Mouse (Mus musculus) kidney, embryonic 14.5 days (tissue): ENCODE results near the gene Tmem37. TPM values are rescaled to one million over a fixed set of nuclear protein-coding genes. Genes with fewer than 3 reads are reported as not detected.

ENCODE experiments used
- ATAC-seq: fragments of 200-750 bp; cut with Nextera tagmentation; 2 replicates; pipeline ENCODE4 v1.8.0; 2017; ENCODE audit warnings: moderate number of reproducible peaks, mild to moderate bottlenecking, moderate TSS enrichment, moderate library complexity; ENCODE audit not compliant: low FRiP score, low TSS enrichment
- H3K27ac ChIP-seq: fragments of 300-500 bp; sonication (generic); 2 replicates; pipeline ENCODE4 v1.5.1; 2014; ENCODE audit warnings: low read depth, mild to moderate bottlenecking, low read length, moderate library complexity, mixed read lengths
- H3K27me3 ChIP-seq: fragments of 300-500 bp; sonication (generic); 2 replicates; pipeline ENCODE4 v1.6.1; 2014; ENCODE audit warnings: mild to moderate bottlenecking, low read length; ENCODE audit not compliant: control insufficient read depth, insufficient read depth
- H3K36me3 ChIP-seq: fragments of 300-500 bp; sonication (generic); 2 replicates; pipeline ENCODE4 v1.6.1; 2014; ENCODE audit warnings: low read length, mixed read lengths; ENCODE audit not compliant: control insufficient read depth, insufficient read depth
- H3K4me1 ChIP-seq: fragments of 300-500 bp; sonication (generic); 2 replicates; pipeline ENCODE4 v1.6.1; 2014; ENCODE audit warnings: low read length, mixed read lengths; ENCODE audit not compliant: control insufficient read depth, insufficient read depth
- H3K4me2 ChIP-seq: fragments of 300-500 bp; sonication (generic); replicated peaks from 2 replicates; pipeline ENCODE4 v1.6.1; 2014; ENCODE audit warnings: low read depth, mild to moderate bottlenecking, low read length
- H3K4me3 ChIP-seq: fragments of 300-500 bp; sonication (generic); 2 replicates; pipeline ENCODE4 v1.5.1; 2014; ENCODE audit warnings: mild to moderate bottlenecking, low read length
- H3K9ac ChIP-seq: fragments of 300-500 bp; sonication (generic); 2 replicates; pipeline ENCODE4 v1.6.1; 2014; ENCODE audit warnings: low read depth, mild to moderate bottlenecking, low read length, moderate library complexity
- H3K9me3 ChIP-seq: fragments of 300-500 bp; sonication (generic); 2 replicates; pipeline ENCODE4 v1.6.1; 2016; ENCODE audit warnings: low read length; ENCODE audit not compliant: control insufficient read depth
- WGBS: fragments of 180-500 bp; shearing (Covaris S2); extraction: QIAGEN DNeasy Blood & Tissue Kit; methylation state at CpG from one replicate; pipeline ENCODE4 v1.1.7; 2014; 5-methylcytosine and 5-hydroxymethylcytosine counted together
- polyA plus RNA-seq: library from polyadenylated mRNA; unstranded; fragments of >200 nt; fragmentation: Nextera tagmentation; extraction: Ambion mirVana; gene quantifications from 2 replicates; pipeline ENCODE4 v1.2.1, GENCODE M21; 2014

Gene Tmem37
- polyA plus RNA-seq, 1 experiment from 2014 or later, result 40.5 TPM

GRCm38 (mm10) chr1:120082957-120083585 is 9.2 kb upstream of the Tmem37 start:
- WGBS, result 25% methylated on average over 7 of the region's 7 CpGs
- Histone ChIP-seq H3K4me3 (no peak overlapping the region), H3K27me3 (no peaks in the 10 kb centered on the region), H3K9me3 (no peaks in the 10 kb centered on the region), H3K4me1 (0 out of 2 replicates have a peak, but pooled peaks cover 7% of the 10 kb centered on the region), H3K4me2 (peak overlapping the region; percentile 21; the same call in 1 of the 2 replicates), H3K27ac (no peak overlapping the region), H3K36me3 (no peaks in the 10 kb centered on the region), H3K9ac (no peak overlapping the region)
- peak; percentile 66 for ATAC-seq

- no peak overlapping the region for H3K4me3 ChIP-seq
- H3K27ac ChIP-seq, result no peak overlapping the region
- H3K9ac ChIP-seq, result no peak overlapping the region
- no peak overlapping the region for H3K4me2 ChIP-seq
- no peaks in the 10 kb centered on the region for H3K9me3 ChIP-seq
- WGBS, result 95% methylated on average over 1 of the region's 1 CpGs
- no peak for ATAC-seq
- H3K27me3 ChIP-seq, result no peaks in the 10 kb centered on the region
- no peaks in the 10 kb centered on the region for H3K36me3 ChIP-seq
- H3K4me1 ChIP-seq, result 0 out of 2 replicates have a peak, but pooled peaks cover 7% of the 10 kb centered on the region
Measured at GRCm38 (mm10) chr1:120080632-120081031, 6.8 kb upstream of the Tmem37 start.

GRCm38 (mm10) chr1:120077746-120078410 is 4.0 kb upstream of the Tmem37 start:
- 27% methylated on average over 9 of the region's 9 CpGs for WGBS
- H3K4me2 ChIP-seq, result no peak overlapping the region
- ATAC-seq, result no peak
- H3K27me3 ChIP-seq, result no peaks in the 10 kb centered on the region
- no peak overlapping the region for H3K4me3 ChIP-seq
- no peaks in the 10 kb centered on the region for H3K36me3 ChIP-seq
- peaks cover 17% of the 10 kb centered on the region for H3K4me1 ChIP-seq
- no peak overlapping the region for H3K27ac ChIP-seq
- H3K9ac ChIP-seq, result no peak overlapping the region
- H3K9me3 ChIP-seq, result no peaks in the 10 kb centered on the region

GRCm38 (mm10) chr1:120075507-120075906 is 1.6 kb upstream of the Tmem37 start:
- Histone ChIP-seq H3K9ac (no peak overlapping the region), H3K9me3 (no peaks in the 10 kb centered on the region), H3K4me1 (peaks cover 19% of the 10 kb centered on the region), H3K27me3 (no peaks in the 10 kb centered on the region), H3K36me3 (no peaks in the 10 kb centered on the region), H3K4me3 (no peak overlapping the region), H3K4me2 (no peak overlapping the region), H3K27ac (no peak overlapping the region)
- WGBS, result 78% methylated on average over 5 of the region's 5 CpGs
- no peak for ATAC-seq

GRCm38 (mm10) chr1:120074931-120075330 is 1.1 kb upstream of the Tmem37 start:
- 82% methylated on average over 4 of the region's 4 CpGs for WGBS
- peaks cover 19% of the 10 kb centered on the region for H3K4me1 ChIP-seq
- H3K9me3 ChIP-seq, result no peaks in the 10 kb centered on the region
- H3K9ac ChIP-seq, result no peak overlapping the region
- ATAC-seq, result no peak
- no peak overlapping the region for H3K27ac ChIP-seq
- H3K27me3 ChIP-seq, result no peaks in the 10 kb centered on the region
- H3K4me2 ChIP-seq, result no peak overlapping the region
- no peak overlapping the region for H3K4me3 ChIP-seq
- no peaks in the 10 kb centered on the region for H3K36me3 ChIP-seq

- Histone ChIP-seq H3K9me3 (no peaks in the 10 kb centered on the region), H3K4me3 (no peak overlapping the region), H3K9ac (peak overlapping the region; percentile 50; the same call in 1 of the 2 replicates), H3K27ac (peak overlapping the region; percentile 43), H3K36me3 (no peaks in the 10 kb centered on the region), H3K4me2 (peak overlapping the region; percentile 91), H3K4me1 (peaks cover 19% of the 10 kb centered on the region), H3K27me3 (no peaks in the 10 kb centered on the region)
- 12% methylated on average over 4 of the region's 4 CpGs for WGBS
- ATAC-seq, result peak; percentile 53
Measured at GRCm38 (mm10) chr1:120074307-120074702, 431 bp upstream of the Tmem37 start.

GRCm38 (mm10) chr1:120072900-120073299 is 974 bp downstream of the Tmem37 start:
- peak overlapping the region; percentile 43; the same call in 1 of the 2 replicates for H3K27ac ChIP-seq
- ATAC-seq, result no peak
- H3K9ac ChIP-seq, result peak overlapping the region; percentile 50; the same call in 1 of the 2 replicates
- H3K4me2 ChIP-seq, result peak overlapping the region; percentile 91
- WGBS, result 8% methylated on average over 16 of the region's 16 CpGs
- peaks cover 19% of the 10 kb centered on the region for H3K4me1 ChIP-seq
- no peaks in the 10 kb centered on the region for H3K36me3 ChIP-seq
- H3K27me3 ChIP-seq, result no peaks in the 10 kb centered on the region
- H3K9me3 ChIP-seq, result no peaks in the 10 kb centered on the region
- peak overlapping the region; percentile 37 for H3K4me3 ChIP-seq

GRCm38 (mm10) chr1:120071133-120071532 is 2.7 kb downstream of the Tmem37 start:
- Histone ChIP-seq H3K9ac (no peak overlapping the region), H3K36me3 (no peaks in the 10 kb centered on the region), H3K4me2 (no peak overlapping the region), H3K9me3 (no peaks in the 10 kb centered on the region), H3K4me1 (peaks cover 19% of the 10 kb centered on the region), H3K27ac (no peak overlapping the region), H3K4me3 (no peak overlapping the region), H3K27me3 (no peaks in the 10 kb centered on the region)
- no peak for ATAC-seq
- 90% methylated on average over 4 of the region's 4 CpGs for WGBS

GRCm38 (mm10) chr1:120070168-120070567 is 3.7 kb downstream of the Tmem37 start:
- Histone ChIP-seq H3K27ac (no peak overlapping the region), H3K9ac (no peak overlapping the region), H3K36me3 (no peaks in the 10 kb centered on the region), H3K27me3 (no peaks in the 10 kb centered on the region), H3K4me3 (no peak overlapping the region), H3K4me2 (no peak overlapping the region), H3K4me1 (peaks cover 19% of the 10 kb centered on the region), H3K9me3 (no peaks in the 10 kb centered on the region)
- no peak for ATAC-seq
- 31% methylated on average over 6 of the region's 6 CpGs for WGBS
